Mouse (Mus musculus): ENCODE measurements at regions not wholly inside any gene's neighbourhood (a gene's known extent, or its start where the extent isn't known, plus 50 kb on each side); places are given as distances from the start of the nearest gene placed in this dataset.

GRCm38 (mm10) chr16:12890094-12890493 is 219.4 kb upstream of the Ercc4 start:
- no peak for TF ChIP-seq CTCF (IDR thresholded peaks at IDR 0.05; ENCODE audit: low read depth)
- TF ChIP-seq EP300 (IDR thresholded peaks at IDR 0.05; ENCODE audit: low read depth): no peak
